ENCODE assay signal across 13 mouse cellular contexts in the genomic region with DNA sequence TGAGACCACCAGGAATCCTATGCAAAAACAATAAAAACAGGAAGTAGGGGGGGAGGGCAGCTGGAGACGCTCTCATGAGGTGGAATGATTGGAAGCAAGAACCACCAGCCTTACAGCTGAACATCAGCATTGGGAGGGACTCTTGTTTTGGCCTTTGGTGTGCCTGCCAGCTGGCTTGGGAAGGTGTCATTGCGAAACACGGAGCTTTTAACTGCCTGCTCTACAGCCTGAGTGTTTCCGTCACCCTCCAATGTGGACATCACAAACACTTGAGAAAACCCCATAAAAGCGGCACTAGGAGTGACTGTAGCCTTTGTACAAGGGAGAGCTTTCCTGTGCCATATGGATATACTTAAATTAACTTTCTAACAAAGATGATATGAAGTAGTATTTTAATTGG. TPM values are rescaled to one million over a fixed set of nuclear protein-coding genes. Genes with fewer than 3 reads are reported as not detected.
A peak's percentile ranks its signal among the peaks of the same experiment; 100 is the strongest.
DNase-seq lines count a peak whose midpoint lies in the region; TF ChIP-seq lines count a peak whose summit lies in the region.
"Had no signal": no experiment of that assay in that cellular context is flagged by ENCODE, and none has a peak within 500 bp of the region (broad histone marks: within the 10 kb centered on the region; RNA-seq: fewer than 3 reads in every experiment).

No protein-coding gene starts in this region.

- H3K4me3 ChIP-seq in kidney, adult 2 months (ENCODE audit: insufficient read depth, low read depth, low read length) = no peak overlapping the region
- H3K4me3 ChIP-seq: layer of hippocampus, adult 2 months had no signal

- no peaks in the 10 kb centered on the region; the same call in 1 of the 2 replicates for H3K4me1 ChIP-seq in kidney, adult 2 months (ENCODE audit: control insufficient read depth, insufficient read depth, low read length)

- no peak for TF ChIP-seq CTCF in kidney, adult 2 months (conservative IDR thresholded peaks at IDR 0.05; ENCODE audit: insufficient read depth, insufficient read length, low read depth, low read length)

- TF ChIP-seq POLR2A in kidney, adult 2 months (IDR thresholded peaks at IDR 0.05; ENCODE audit: low read depth, low read length) = no peak

- no peaks in the 10 kb centered on the region for H3K36me3 ChIP-seq in kidney, adult 2 months (ENCODE audit: control insufficient read depth, insufficient read depth, low read length)

- H3K27ac ChIP-seq in kidney, adult 2 months (ENCODE audit: insufficient read depth, low read depth, low read length) = no peak overlapping the region
- H3K27ac ChIP-seq: layer of hippocampus, adult 2 months had no signal

- WGBS in kidney, adult 2 months = 57% methylated on average over 5 of the region's 5 CpGs

- no peaks in the 10 kb centered on the region for H3K27me3 ChIP-seq in kidney, adult 2 months (replicated peaks; ENCODE audit: control insufficient read depth, insufficient read depth, low read length)

- peak; percentile 69 for DNase-seq in kidney, adult 2 months
- no peak for DNase-seq in kidney, adult 9 months
- DNase-seq in forelimb bud, embryonic 11.5 days (ENCODE audit: low read depth, low spot score) = peak; percentile 14
- DNase-seq in kidney, postnatal 36 days = peak; percentile 61 to 70
- peak; percentile 83 for DNase-seq in skeletal muscle tissue, adult 2 months (ENCODE audit: low read depth, low spot score)
- DNase-seq in retina, embryonic 14.5 days (ENCODE audit: low spot score) = no peak
- no peak for DNase-seq in right cerebral cortex, postnatal 36 days (ENCODE audit: low spot score in 2 of 2)
- DNase-seq in right cerebral cortex, postnatal 4 days = no peak
- DNase-seq: cerebellum, postnatal 36 days; forebrain, postnatal 0 days; thymus, postnatal 36 days had no signal

RNA-seq across cellular contexts. Expression of a gene that starts 5.4 kb away (rescaled TPM):
- 5.6 and 8.2 TPM in 2 replicates for polyA plus RNA-seq in kidney, adult 2 months (2012; rRNA removed)
- polyA plus RNA-seq: activated CD4-positive, CD25-positive, alpha-beta regulatory T cell, adult 4 months had no signal

Comparison
In these comparisons a context has a peak if more than half of its experiments do, and no peak if none do; other contexts are left out.
1. DNase-seq: peak in kidney, adult 2 months (single experiment), forelimb bud, embryonic 11.5 days (single experiment), kidney, postnatal 36 days (2 of 2) and skeletal muscle tissue, adult 2 months (single experiment); none in kidney, adult 9 months (single experiment), retina, embryonic 14.5 days (single experiment), right cerebral cortex, postnatal 36 days (0 of 2) and right cerebral cortex, postnatal 4 days (single experiment).